Mouse (Mus musculus): Measurements from ENCODE around the gene Magee2.
"Not testable (repeated sequence)": the region's sequence is repeated elsewhere in the genome, so short reads cannot be mapped to it uniquely, and the experiment has no call there.

The Magee2 gene

GRCm38 (mm10) chrX:104856751-104857341, at the start of gene Magee2:
TSS of gene Magee2 (minus strand) at chrX:104857267.
- DNase-seq (ENCODE audit: low read depth, low spot score) = peak; percentile 76

- DNase-seq (ENCODE audit: low read depth, low spot score) = peak; percentile 7
Measured at GRCm38 (mm10) chrX:104853610-104854009, 3.5 kb downstream of the Magee2 start.

DNA sequence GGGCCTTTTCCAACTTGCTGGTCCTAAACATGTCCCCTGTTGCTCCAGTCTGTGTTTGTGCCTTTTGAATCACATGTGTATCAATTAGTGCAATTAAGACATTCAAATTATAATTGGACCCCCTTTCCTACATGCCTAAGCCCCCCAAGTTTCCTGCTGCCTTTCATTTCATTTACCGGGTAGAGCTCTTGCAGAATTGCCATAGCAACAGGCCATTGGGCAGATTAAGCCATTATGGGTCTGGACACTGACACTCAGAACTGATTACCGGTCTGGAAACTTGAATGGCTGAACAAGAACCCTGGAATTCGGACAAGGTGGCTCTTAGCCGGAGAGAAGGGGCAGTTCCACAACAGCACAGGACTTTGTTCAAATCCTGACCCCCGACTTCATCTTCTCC, 39.5 kb downstream of the Magee2 start:
- DNase-seq (ENCODE audit: low read depth, low spot score) = not testable (repeated sequence)

DNA sequence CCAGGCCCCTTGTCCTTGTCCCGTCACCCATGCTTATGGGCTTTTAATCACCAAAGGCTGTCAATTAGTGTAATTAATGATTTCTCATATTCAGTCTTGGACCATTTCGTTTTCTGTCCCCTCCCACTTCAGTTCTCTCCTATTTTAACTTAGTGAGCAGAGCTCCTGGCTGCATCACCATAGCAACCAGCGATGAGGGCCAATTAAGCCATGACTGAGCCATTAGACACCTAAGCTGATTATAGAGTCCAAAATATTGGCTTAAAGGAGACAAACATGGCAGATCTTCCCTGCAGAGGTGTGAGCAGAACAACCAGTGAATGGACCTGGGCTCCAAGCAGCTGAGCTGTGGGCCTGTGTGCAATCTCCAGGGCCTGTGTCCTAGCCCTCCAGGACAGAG, 40.1 kb downstream of the Magee2 start:
- not testable (repeated sequence) for DNase-seq (ENCODE audit: low read depth, low spot score)

- not testable (repeated sequence) for DNase-seq (ENCODE audit: low read depth, low spot score)
Measured at GRCm38 (mm10) chrX:104813704-104814103, 43.4 kb downstream of the Magee2 start.
